Comparison of ENCODE assay signal across 11 mouse cellular contexts in the genomic region with DNA sequence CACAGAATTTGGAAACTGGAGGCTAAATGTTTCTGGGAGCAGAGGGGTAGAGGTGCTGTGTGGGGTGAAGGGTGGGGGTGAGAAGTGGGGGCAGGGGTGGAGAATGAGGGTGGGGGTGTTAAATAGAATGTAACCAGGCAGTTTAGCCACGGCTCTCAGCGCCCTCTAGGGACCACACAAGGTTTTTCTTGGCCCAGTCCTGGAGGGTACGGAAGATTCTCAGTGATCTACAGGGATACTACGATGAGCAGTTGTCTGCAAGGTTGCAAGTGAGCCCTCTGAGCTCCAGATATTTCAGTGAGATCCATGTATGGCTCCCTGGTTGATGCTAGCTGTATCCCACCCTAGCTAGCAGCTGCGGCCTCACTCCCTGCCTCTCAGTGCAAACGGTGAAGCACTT.
DNase-seq lines count a peak whose midpoint lies in the region; ATAC-seq and TF ChIP-seq lines count a peak whose summit lies in the region.
"Had no signal": no experiment of that assay in that cellular context is flagged by ENCODE, and none has a peak within 500 bp of the region (broad histone marks: within the 10 kb centered on the region; RNA-seq: fewer than 3 reads in every experiment).

No protein-coding gene starts in this region.

- DNase-seq in cerebellum, adult 2 months: peak in 1 of 2 experiments; percentile 20
- DNase-seq in cerebellum, adult 8-10 months: no peak
- no peak for DNase-seq in lung, postnatal 0 days (ENCODE audit: low spot score)
- DNase-seq in lung, postnatal 25 days (ENCODE audit: low spot score): no peak
- DNase-seq in intestine, embryonic 14.5 days (ENCODE audit: low spot score): no peak
- no peak for DNase-seq in thymus, postnatal 36 days
- DNase-seq: heart, adult 11 months had no signal

- H3K4me3 ChIP-seq in cerebellum, adult 2 months (replicated peaks; ENCODE audit: insufficient read depth, low read depth, low read length): no peak overlapping the region
- no peak overlapping the region for H3K4me3 ChIP-seq in hindbrain, embryonic 15.5 days
- no peak overlapping the region for H3K4me3 ChIP-seq in hindbrain, embryonic 12.5 days
- H3K4me3 ChIP-seq in lung, postnatal 0 days (ENCODE audit: low read depth, low read length): no peak overlapping the region
- no peak overlapping the region for H3K4me3 ChIP-seq in intestine, embryonic 14.5 days (ENCODE audit: low read depth, low read length)
- H3K4me3 ChIP-seq: midbrain, embryonic 12.5 days had no signal

- no peak for TF ChIP-seq EP300 in lung, postnatal 0 days (IDR thresholded peaks at IDR 0.05)

- H3K36me3 ChIP-seq in hindbrain, embryonic 15.5 days: no peaks in the 10 kb centered on the region
- no peaks in the 10 kb centered on the region for H3K36me3 ChIP-seq in hindbrain, embryonic 12.5 days
- no peaks in the 10 kb centered on the region for H3K36me3 ChIP-seq in lung, postnatal 0 days (ENCODE audit: insufficient read depth, low read length)
- H3K36me3 ChIP-seq in intestine, embryonic 14.5 days (ENCODE audit: control insufficient read depth, insufficient read depth, low read length): no peaks in the 10 kb centered on the region
- H3K36me3 ChIP-seq: midbrain, embryonic 12.5 days had no signal

- 59% methylated on average over 6 of the region's 6 CpGs for WGBS in cerebellum, adult 2 months
- 53% methylated on average over 6 of the region's 6 CpGs for WGBS in hindbrain, embryonic 15.5 days
- 57% methylated on average over 6 of the region's 6 CpGs for WGBS in hindbrain, embryonic 12.5 days
- WGBS in lung, postnatal 0 days: 40% methylated on average over 6 of the region's 6 CpGs
- WGBS in intestine, embryonic 14.5 days: 51% methylated on average over 6 of the region's 6 CpGs

- no peaks in the 10 kb centered on the region for H3K27me3 ChIP-seq in cerebellum, adult 2 months (ENCODE audit: control insufficient read depth, insufficient read depth, low read length)
- no peaks in the 10 kb centered on the region for H3K27me3 ChIP-seq in hindbrain, embryonic 15.5 days
- H3K27me3 ChIP-seq in hindbrain, embryonic 12.5 days: no peaks in the 10 kb centered on the region
- no peaks in the 10 kb centered on the region for H3K27me3 ChIP-seq in lung, postnatal 0 days (replicated peaks; ENCODE audit: insufficient read depth, low read length)
- no peaks in the 10 kb centered on the region for H3K27me3 ChIP-seq in intestine, embryonic 14.5 days (replicated peaks; ENCODE audit: control insufficient read depth, insufficient read depth, low read length)

- ATAC-seq in hindbrain, embryonic 15.5 days (ENCODE audit: low FRiP score, low read depth): peak; percentile 53; the same call in 1 of the 2 replicates
- no peak for ATAC-seq in hindbrain, embryonic 12.5 days (ENCODE audit: low FRiP score)
- ATAC-seq in lung, postnatal 0 days: no peak
- peak; percentile 42; the same call in 1 of the 2 replicates for ATAC-seq in intestine, embryonic 14.5 days (replicated peaks; ENCODE audit: low FRiP score, low TSS enrichment, low read depth)

- H3K9ac ChIP-seq in hindbrain, embryonic 15.5 days: no peak overlapping the region
- no peak overlapping the region for H3K9ac ChIP-seq in hindbrain, embryonic 12.5 days
- H3K9ac ChIP-seq in lung, postnatal 0 days (replicated peaks; ENCODE audit: low read depth): no peak overlapping the region
- H3K9ac ChIP-seq in intestine, embryonic 14.5 days (ENCODE audit: low read length): no peak overlapping the region
- H3K9ac ChIP-seq: midbrain, embryonic 12.5 days had no signal

- no peak for TF ChIP-seq POLR2A in cerebellum, adult 2 months (IDR thresholded peaks at IDR 0.05; ENCODE audit: borderline replicate concordance, insufficient read depth, low read length)

- no peaks in the 10 kb centered on the region for H3K4me1 ChIP-seq in cerebellum, adult 2 months (ENCODE audit: control insufficient read depth, insufficient read depth, low read length)
- peaks cover 8% of the 10 kb centered on the region; the same call in 1 of the 2 replicates for H3K4me1 ChIP-seq in hindbrain, embryonic 15.5 days (replicated peaks)
- no peaks in the 10 kb centered on the region for H3K4me1 ChIP-seq in hindbrain, embryonic 12.5 days
- H3K4me1 ChIP-seq in lung, postnatal 0 days (ENCODE audit: insufficient read depth, low read depth, low read length): no peaks in the 10 kb centered on the region
- no peaks in the 10 kb centered on the region for H3K4me1 ChIP-seq in intestine, embryonic 14.5 days (replicated peaks; ENCODE audit: control insufficient read depth, insufficient read depth, low read length)
- H3K4me1 ChIP-seq: midbrain, embryonic 12.5 days had no signal

- no peak overlapping the region for H3K4me2 ChIP-seq in hindbrain, embryonic 15.5 days
- no peak overlapping the region for H3K4me2 ChIP-seq in hindbrain, embryonic 12.5 days (replicated peaks)
- H3K4me2 ChIP-seq in lung, postnatal 0 days (replicated peaks; ENCODE audit: low read depth, low read length): no peak overlapping the region
- H3K4me2 ChIP-seq in intestine, embryonic 14.5 days (ENCODE audit: low read length): no peak overlapping the region
- H3K4me2 ChIP-seq: liver, embryonic 11.5 days; midbrain, embryonic 12.5 days had no signal

- no peak overlapping the region for H3K27ac ChIP-seq in cerebellum, adult 2 months (ENCODE audit: insufficient read depth, low read length)
- H3K27ac ChIP-seq in hindbrain, embryonic 15.5 days (replicated peaks): no peak overlapping the region
- H3K27ac ChIP-seq in hindbrain, embryonic 12.5 days: no peak overlapping the region
- H3K27ac ChIP-seq in lung, postnatal 0 days (ENCODE audit: low read length): no peak overlapping the region
- no peak overlapping the region for H3K27ac ChIP-seq in intestine, embryonic 14.5 days (ENCODE audit: low read depth)
- H3K27ac ChIP-seq: midbrain, embryonic 12.5 days had no signal

- H3K9me3 ChIP-seq in hindbrain, embryonic 15.5 days: no peaks in the 10 kb centered on the region
- no peaks in the 10 kb centered on the region for H3K9me3 ChIP-seq in hindbrain, embryonic 12.5 days (replicated peaks)
- no peaks in the 10 kb centered on the region for H3K9me3 ChIP-seq in lung, postnatal 0 days (ENCODE audit: low read length)
- H3K9me3 ChIP-seq in intestine, embryonic 14.5 days (ENCODE audit: control insufficient read depth, low read length): no peaks in the 10 kb centered on the region
- H3K9me3 ChIP-seq: midbrain, embryonic 12.5 days had no signal

- TF ChIP-seq CTCF in cerebellum, adult 2 months (IDR thresholded peaks at IDR 0.05; ENCODE audit: borderline replicate concordance, insufficient read depth, low read depth, low read length): peak; percentile 40; the same call in 1 of the 2 replicates
- TF ChIP-seq CTCF in lung, postnatal 0 days (IDR thresholded peaks at IDR 0.05): peak; percentile 42

Comparison
In these comparisons a context has a peak if more than half of its experiments do, and no peak if none do; other contexts are left out.
1. ATAC-seq: peak in hindbrain, embryonic 15.5 days (single experiment) and intestine, embryonic 14.5 days (single experiment); none in hindbrain, embryonic 12.5 days (single experiment) and lung, postnatal 0 days (single experiment).